Comparison of ENCODE assay signal across 8 mouse cellular contexts in the genomic region with DNA sequence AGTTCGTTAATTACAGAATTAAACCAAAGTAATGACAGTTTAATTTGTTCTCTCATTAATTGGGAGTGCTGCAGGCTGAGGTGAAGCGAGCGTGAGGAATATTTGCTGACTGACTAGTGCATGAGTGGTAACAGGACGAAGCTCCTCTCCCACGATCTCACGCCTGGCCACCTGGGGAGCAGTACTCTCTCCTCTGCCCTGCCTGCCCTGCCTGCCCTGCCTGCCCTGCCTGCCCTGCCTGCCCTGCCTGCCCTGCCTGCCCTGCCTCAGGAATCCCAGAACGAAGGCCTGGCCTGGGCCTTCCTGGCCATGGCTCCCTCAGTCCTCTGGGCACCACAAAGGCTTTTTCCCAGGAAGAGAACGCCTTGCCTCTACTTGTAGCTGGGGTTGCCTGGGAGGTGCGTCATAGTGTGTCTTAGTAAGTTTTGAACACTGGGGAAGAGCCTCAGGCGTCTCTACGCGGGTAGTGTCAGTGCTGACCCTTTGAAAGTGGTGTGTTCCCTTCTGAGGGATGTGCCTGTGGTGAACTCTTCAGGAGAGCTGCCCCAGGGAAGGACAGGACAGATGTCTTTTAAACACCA.
DNase-seq lines count a peak whose midpoint lies in the region; ATAC-seq and TF ChIP-seq lines count a peak whose summit lies in the region.

No protein-coding gene starts in this region.

- H3K9me3 ChIP-seq in heart, embryonic 13.5 days, result no peaks in the 10 kb centered on the region
- no peaks in the 10 kb centered on the region for H3K9me3 ChIP-seq in embryonic facial prominence, embryonic 14.5 days (ENCODE audit: control insufficient read depth, low read length)
- H3K9me3 ChIP-seq in midbrain, embryonic 14.5 days (ENCODE audit: control insufficient read depth, low read length), result no peaks in the 10 kb centered on the region

- WGBS in heart, embryonic 13.5 days, result 32% methylated on average over 12 of the region's 12 CpGs
- 59% methylated on average over 12 of the region's 12 CpGs for WGBS in heart, adult 2 months
- 28% methylated on average over 12 of the region's 12 CpGs for WGBS in embryonic facial prominence, embryonic 14.5 days
- WGBS in kidney, adult 2 months, result 33% methylated on average over 12 of the region's 12 CpGs
- WGBS in midbrain, embryonic 14.5 days, result 14% methylated on average over 12 of the region's 12 CpGs

- H3K4me3 ChIP-seq in heart, embryonic 13.5 days, result peak overlapping the region; percentile 48
- H3K4me3 ChIP-seq in heart, adult 2 months, result no peak overlapping the region
- H3K4me3 ChIP-seq in embryonic facial prominence, embryonic 14.5 days (ENCODE audit: low read depth, low read length), result peak overlapping the region; percentile 32
- H3K4me3 ChIP-seq in kidney, adult 2 months (ENCODE audit: insufficient read depth, low read depth, low read length), result no peak overlapping the region
- H3K4me3 ChIP-seq in midbrain, embryonic 14.5 days (replicated peaks; ENCODE audit: low read depth, low read length), result peak overlapping the region; percentile 20; the same call in 1 of the 2 replicates

- H3K36me3 ChIP-seq in heart, embryonic 13.5 days, result no peaks in the 10 kb centered on the region
- no peaks in the 10 kb centered on the region for H3K36me3 ChIP-seq in heart, adult 2 months (ENCODE audit: control insufficient read depth, insufficient read depth, low read length)
- no peaks in the 10 kb centered on the region for H3K36me3 ChIP-seq in embryonic facial prominence, embryonic 14.5 days (ENCODE audit: control insufficient read depth, insufficient read depth, low read length)
- H3K36me3 ChIP-seq in kidney, adult 2 months (ENCODE audit: control insufficient read depth, insufficient read depth, low read length), result no peaks in the 10 kb centered on the region
- no peaks in the 10 kb centered on the region for H3K36me3 ChIP-seq in midbrain, embryonic 14.5 days (ENCODE audit: control insufficient read depth, insufficient read depth, low read length)

- peak overlapping the region; percentile 55 for H3K9ac ChIP-seq in heart, embryonic 13.5 days
- H3K9ac ChIP-seq in heart, adult 2 months (ENCODE audit: low read depth, low read length), result no peak overlapping the region
- H3K9ac ChIP-seq in embryonic facial prominence, embryonic 14.5 days (ENCODE audit: low read depth, low read length), result 0 out of 2 replicates have a peak overlapping the region, but pooled peaks have one; percentile 40
- H3K9ac ChIP-seq in midbrain, embryonic 14.5 days (replicated peaks; ENCODE audit: low read length), result 0 out of 2 replicates have a peak overlapping the region, but pooled peaks have one; percentile 32

- H3K4me2 ChIP-seq in heart, embryonic 13.5 days, result peak overlapping the region; percentile 70
- H3K4me2 ChIP-seq in embryonic facial prominence, embryonic 14.5 days (ENCODE audit: low read depth, low read length), result peak overlapping the region; percentile 54
- peak overlapping the region; percentile 46 for H3K4me2 ChIP-seq in midbrain, embryonic 14.5 days (ENCODE audit: low read length)

- no peaks in the 10 kb centered on the region for H3K79me2 ChIP-seq in heart, adult 2 months (replicated peaks; ENCODE audit: control insufficient read depth, insufficient read depth, low read length)

- no peak overlapping the region for H3K27ac ChIP-seq in heart, embryonic 13.5 days (replicated peaks)
- no peak overlapping the region for H3K27ac ChIP-seq in heart, adult 2 months
- H3K27ac ChIP-seq in embryonic facial prominence, embryonic 14.5 days (replicated peaks; ENCODE audit: low read depth, low read length), result no peak overlapping the region
- peak overlapping the region; percentile 13; the same call in 1 of the 2 replicates for H3K27ac ChIP-seq in kidney, adult 2 months (ENCODE audit: insufficient read depth, low read depth, low read length)
- peak overlapping the region; percentile 58 for H3K27ac ChIP-seq in midbrain, embryonic 14.5 days (replicated peaks; ENCODE audit: low read depth, low read length)

- TF ChIP-seq CTCF in heart, adult 2 months (IDR thresholded peaks at IDR 0.05), result no peak
- 0 out of 2 replicates have a peak, but pooled peaks have one; percentile 21 for TF ChIP-seq CTCF in kidney, adult 2 months (conservative IDR thresholded peaks at IDR 0.05; ENCODE audit: insufficient read depth, insufficient read length, low read depth, low read length)

- no peak for DNase-seq in heart, adult 2 months
- no peak for DNase-seq in embryonic facial prominence, embryonic 14.5 days (ENCODE audit: low spot score)
- peak; percentile 67 for DNase-seq in kidney, adult 2 months
- peak; percentile 46 for DNase-seq in midbrain, embryonic 14.5 days
- DNase-seq in adrenal gland, adult 18-20 months (ENCODE audit: low spot score in 2 of 2), result no peak
- DNase-seq in cerebellum, adult 9-10 months, result no peak
- no peak for DNase-seq in layer of hippocampus, postnatal 10 days (ENCODE audit: low spot score in 2 of 2)

- peaks cover 18% of the 10 kb centered on the region for H3K4me1 ChIP-seq in heart, embryonic 13.5 days
- no peaks in the 10 kb centered on the region; the same call in 1 of the 2 replicates for H3K4me1 ChIP-seq in heart, adult 2 months (ENCODE audit: control insufficient read depth, insufficient read depth, low read length)
- H3K4me1 ChIP-seq in embryonic facial prominence, embryonic 14.5 days (ENCODE audit: control insufficient read depth, insufficient read depth, low read length), result peaks cover 26% of the 10 kb centered on the region
- peaks cover 14% of the 10 kb centered on the region; the same call in 1 of the 2 replicates for H3K4me1 ChIP-seq in kidney, adult 2 months (ENCODE audit: control insufficient read depth, insufficient read depth, low read length)
- H3K4me1 ChIP-seq in midbrain, embryonic 14.5 days (ENCODE audit: control insufficient read depth, insufficient read depth, low read length), result peaks cover 30% of the 10 kb centered on the region

- no peak for TF ChIP-seq EP300 in heart, adult 2 months (IDR thresholded peaks at IDR 0.05; ENCODE audit: insufficient read depth, low read depth, low read length)

- TF ChIP-seq POLR2A in heart, adult 2 months (IDR thresholded peaks at IDR 0.05; ENCODE audit: insufficient read depth, low read depth, low read length), result no peak
- no peak for TF ChIP-seq POLR2A in kidney, adult 2 months (IDR thresholded peaks at IDR 0.05; ENCODE audit: low read depth, low read length)

- intact Hi-C loops in heart, adult 2 months (cut with DNase I), result no loop called here

- no peak for ATAC-seq in heart, embryonic 13.5 days (ENCODE audit: extremely low read depth, insufficient number of reproducible peaks, low FRiP score, low TSS enrichment)
- ATAC-seq in embryonic facial prominence, embryonic 14.5 days (ENCODE audit: low read depth), result peak; percentile 42; the same call in 1 of the 2 replicates
- ATAC-seq in midbrain, embryonic 14.5 days (ENCODE audit: low FRiP score, low TSS enrichment), result no peak

- peaks cover 26% of the 10 kb centered on the region for H3K27me3 ChIP-seq in heart, embryonic 13.5 days (replicated peaks)
- H3K27me3 ChIP-seq in heart, adult 2 months (ENCODE audit: control insufficient read depth, insufficient read depth, low read length), result no peaks in the 10 kb centered on the region
- peaks cover 6% of the 10 kb centered on the region; the same call in 1 of the 2 replicates for H3K27me3 ChIP-seq in embryonic facial prominence, embryonic 14.5 days (replicated peaks; ENCODE audit: control insufficient read depth, insufficient read depth, low read length)
- no peaks in the 10 kb centered on the region for H3K27me3 ChIP-seq in kidney, adult 2 months (replicated peaks; ENCODE audit: control insufficient read depth, insufficient read depth, low read length)
- no peaks in the 10 kb centered on the region for H3K27me3 ChIP-seq in midbrain, embryonic 14.5 days (ENCODE audit: control insufficient read depth, insufficient read depth, low read length)

Comparison
In these comparisons a context has a peak if more than half of its experiments do, and no peak if none do; other contexts are left out.
1. H3K4me3 ChIP-seq: peak in heart, embryonic 13.5 days (single experiment), embryonic facial prominence, embryonic 14.5 days (single experiment) and midbrain, embryonic 14.5 days (single experiment); none in heart, adult 2 months (single experiment) and kidney, adult 2 months (single experiment).
2. H3K27ac ChIP-seq: peak in kidney, adult 2 months (single experiment) and midbrain, embryonic 14.5 days (single experiment); none in heart, embryonic 13.5 days (single experiment), heart, adult 2 months (single experiment) and embryonic facial prominence, embryonic 14.5 days (single experiment).
3. DNase-seq: peak in kidney, adult 2 months (single experiment) and midbrain, embryonic 14.5 days (single experiment); none in heart, adult 2 months (0 of 2), embryonic facial prominence, embryonic 14.5 days (single experiment), adrenal gland, adult 18-20 months (0 of 2), cerebellum, adult 9-10 months (single experiment) and layer of hippocampus, postnatal 10 days (0 of 2).
4. Peak in every context shown above with its lines, with median percentiles within 50 percentile points of each other: H3K4me2 ChIP-seq.